Mouse (Mus musculus) myocyte (in vitro differentiated cells): ENCODE results near the gene Zfp580. TPM values are rescaled to one million over a fixed set of nuclear protein-coding genes. Genes with fewer than 3 reads are reported as not detected.
"Not testable (repeated sequence)": the region's sequence is repeated elsewhere in the genome, so short reads cannot be mapped to it uniquely, and the experiment has no call there.

ENCODE experiments used
- H3K27me3 ChIP-seq: one replicate; pipeline ENCODE4 v1.6.1; 2011; ENCODE audit not compliant: control insufficient read depth, insufficient read depth, insufficient read length
- H3K36me3 ChIP-seq: one replicate; pipeline ENCODE4 v1.6.1; 2011; ENCODE audit not compliant: control insufficient read depth, insufficient read depth
- H3K4me2 ChIP-seq: one replicate; pipeline ENCODE4 v1.6.1; 2011; ENCODE audit warnings: low read depth, control low read depth
- H3K4me3 ChIP-seq: one replicate; pipeline ENCODE4 v1.5.1; 2011; ENCODE audit warnings: mild to moderate bottlenecking, control low read depth, moderate library complexity
- H3K79me2 ChIP-seq: one replicate; pipeline ENCODE4 v1.6.1; 2011; ENCODE audit not compliant: control insufficient read depth, insufficient read depth
- H3ac ChIP-seq: one replicate; pipeline ENCODE4 v1.6.1; 2011; ENCODE audit not compliant: control insufficient read depth, insufficient read length
- CEBPB ChIP-seq: IDR thresholded peaks from 2 replicates; pipeline ENCODE4 v1.6.1; 2011; ENCODE audit warnings: mild to moderate bottlenecking, moderate library complexity; ENCODE audit not compliant: poor library complexity, insufficient read depth, severe bottlenecking
- E2F4 ChIP-seq: IDR thresholded peaks from one replicate; pipeline ENCODE4 v1.6.1; 2011; ENCODE audit warnings: mild to moderate bottlenecking, control low read depth, moderate library complexity; ENCODE audit not compliant: insufficient read depth
- MAX ChIP-seq: IDR thresholded peaks from one replicate; pipeline ENCODE4 v1.6.1; 2011; ENCODE audit warnings: low read depth, mild to moderate bottlenecking, control low read depth
- MYOD1 ChIP-seq, 3 experiments: IDR thresholded peaks; one replicate each; pipeline ENCODE4 v1.6.1; 2011; ENCODE audit warnings: control low read depth in 2 of 3, low read depth in 2 of 3, mild to moderate bottlenecking in 2 of 3, moderate library complexity in 1 of 3; ENCODE audit not compliant: insufficient read length in 2 of 3, control insufficient read depth in 1 of 3
- MYOG ChIP-seq, 3 experiments: IDR thresholded peaks; one replicate each; pipeline ENCODE4 v1.6.1; 2011; ENCODE audit warnings: control low read depth in 2 of 3, low read depth in 2 of 3, mild to moderate bottlenecking in 2 of 3; ENCODE audit not compliant: insufficient read length in 2 of 3, control insufficient read depth in 1 of 3, insufficient read depth in 1 of 3
- POLR2A ChIP-seq: IDR thresholded peaks from one replicate; pipeline ENCODE4 v1.6.1; 2011; ENCODE audit warnings: low read depth, mild to moderate bottlenecking, control low read depth, moderate library complexity; ENCODE audit not compliant: insufficient read length
- POLR2AphosphoS2 ChIP-seq: IDR thresholded peaks from one replicate; pipeline ENCODE4 v1.6.1; 2011; ENCODE audit warnings: low read depth, control low read depth; ENCODE audit not compliant: insufficient read length
- REST ChIP-seq: IDR thresholded peaks from one replicate; pipeline ENCODE4 v1.6.1; 2011; ENCODE audit warnings: mild to moderate bottlenecking, control low read depth, moderate library complexity; ENCODE audit not compliant: insufficient read depth, insufficient read length
- SRF ChIP-seq: IDR thresholded peaks from one replicate; pipeline ENCODE4 v1.6.1; 2011; ENCODE audit warnings: low read depth; ENCODE audit not compliant: control insufficient read depth, insufficient read length
- TCF12 ChIP-seq: IDR thresholded peaks from one replicate; pipeline ENCODE4 v1.6.1; 2011; ENCODE audit warnings: mild to moderate bottlenecking, control low read depth; ENCODE audit not compliant: poor library complexity, insufficient read depth, severe bottlenecking
- TCF3 ChIP-seq: IDR thresholded peaks from one replicate; pipeline ENCODE4 v1.6.1; 2011; ENCODE audit warnings: low read depth, control low read depth; ENCODE audit not compliant: insufficient read length
- USF1 ChIP-seq: IDR thresholded peaks from one replicate; pipeline ENCODE4 v1.6.1; 2011; ENCODE audit warnings: low read depth, mild to moderate bottlenecking, control low read depth, moderate library complexity
- polyA plus RNA-seq: library from polyadenylated mRNA; unstranded; fragments of >200 nt; fragmentation: generic; extraction: Trizol; gene quantifications from one replicate; pipeline ENCODE4 v1.2.1, GENCODE M21; 2012; ENCODE audit warnings: missing spikeins

Gene Zfp580
- polyA plus RNA-seq, 1 experiment = 13.1 TPM

DNA sequence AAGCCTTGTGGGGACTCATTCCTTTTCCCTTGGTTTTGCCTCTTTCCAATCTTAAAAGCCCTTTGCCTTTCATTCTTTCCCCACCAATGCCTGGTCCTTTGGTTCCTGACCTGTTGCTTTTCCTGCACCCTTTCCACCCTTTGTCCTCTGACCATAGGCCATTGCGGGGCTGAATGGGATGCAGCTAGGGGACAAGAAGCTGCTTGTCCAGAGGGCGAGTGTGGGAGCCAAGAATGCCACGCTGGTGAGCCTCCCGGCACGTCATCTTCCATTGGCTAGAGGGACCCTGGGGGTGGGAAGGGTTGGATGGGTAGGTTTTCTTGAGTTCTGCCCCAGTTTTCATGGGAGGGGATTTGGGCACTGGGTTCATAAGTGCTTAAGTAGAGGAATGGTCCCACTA is 23.6 kb downstream of the Zfp580 start:
- H3K36me3 ChIP-seq = peaks cover 56% of the 10 kb centered on the region
- H3K79me2 ChIP-seq = peaks cover 44% of the 10 kb centered on the region
- no peak overlapping the region for H3K4me2 ChIP-seq
- H3K27me3 ChIP-seq = no peaks in the 10 kb centered on the region
- no peak for TF ChIP-seq POLR2AphosphoS2
- no peak for TF ChIP-seq REST
- TF ChIP-seq MYOD1 (IDR thresholded peaks at IDR 0.05; ENCODE audit: control insufficient read depth in 1 of 3, insufficient read length in 2 of 3, low read depth in 2 of 3) = no peak
- TF ChIP-seq USF1 = no peak
- TF ChIP-seq TCF3 = no peak
- H3K4me3 ChIP-seq = no peak overlapping the region
- H3ac ChIP-seq = no peak overlapping the region

DNA sequence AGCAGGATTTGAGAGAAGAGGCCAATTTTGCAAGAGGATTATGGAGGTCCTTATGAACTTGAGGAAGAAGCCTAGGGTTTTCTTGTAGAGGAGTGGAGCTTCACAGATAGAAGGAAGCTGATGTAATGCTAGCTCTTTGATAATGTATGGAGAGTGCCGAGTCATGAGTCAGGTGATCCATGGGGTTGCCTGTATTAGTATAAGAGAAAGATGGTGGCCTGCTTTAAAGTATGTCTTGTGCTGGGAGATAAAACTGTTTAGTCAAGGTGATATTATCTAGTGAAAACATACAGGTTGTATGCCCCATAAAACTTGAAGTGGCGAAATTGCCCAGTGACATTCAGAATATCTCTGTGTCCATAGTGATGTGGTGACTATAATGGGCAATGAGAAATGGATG is 25.6 kb downstream of the Zfp580 start:
- Histone ChIP-seq H3ac (no peak overlapping the region), H3K27me3 (no peaks in the 10 kb centered on the region), H3K36me3 (peaks cover 49% of the 10 kb centered on the region), H3K4me2 (no peak overlapping the region), H3K4me3 (no peak overlapping the region), H3K79me2 (peaks cover 41% of the 10 kb centered on the region)
- TF ChIP-seq CEBPB (no peak), POLR2A (no peak), POLR2AphosphoS2 (no peak)

DNA sequence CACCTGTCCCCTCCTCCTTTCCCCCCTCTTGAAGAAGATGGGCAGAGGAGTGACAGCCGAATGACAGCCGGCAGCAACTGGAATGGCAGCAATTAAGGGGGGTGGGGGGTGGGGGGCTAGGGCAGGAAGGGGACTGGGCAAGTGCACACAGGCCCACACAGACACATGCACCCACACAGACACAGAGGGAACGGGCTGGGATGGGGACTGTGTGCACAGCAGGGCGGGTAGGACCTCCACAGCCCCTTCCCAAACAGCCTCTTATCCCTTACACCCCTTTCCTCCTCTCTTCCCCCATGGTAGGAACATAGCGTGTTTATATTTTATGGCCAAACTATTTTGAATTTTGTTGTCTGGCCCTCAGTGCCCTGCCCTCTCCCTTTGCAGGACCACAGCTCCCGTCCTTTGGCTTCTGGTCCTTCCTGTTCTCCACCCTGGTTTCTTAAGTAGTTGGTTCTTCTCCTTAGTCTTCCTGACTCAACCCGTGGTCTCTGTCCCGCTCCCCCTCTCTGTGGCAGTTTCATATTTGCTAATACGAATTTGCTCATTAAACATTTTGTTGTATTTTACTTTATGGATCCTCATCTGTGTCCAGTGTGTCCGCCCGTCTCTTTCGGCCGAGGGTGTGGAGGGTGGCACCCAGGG is 28.1 kb downstream of the Zfp580 start:
- H3K79me2 ChIP-seq = peaks cover 46% of the 10 kb centered on the region
- peaks cover 38% of the 10 kb centered on the region for H3K36me3 ChIP-seq
- H3K27me3 ChIP-seq = not testable (repeated sequence)
- peak overlapping the region; percentile 60 for H3K4me2 ChIP-seq
- H3K4me3 ChIP-seq = peak overlapping the region; percentile 48
- peak overlapping the region; percentile 74 for H3ac ChIP-seq

DNA sequence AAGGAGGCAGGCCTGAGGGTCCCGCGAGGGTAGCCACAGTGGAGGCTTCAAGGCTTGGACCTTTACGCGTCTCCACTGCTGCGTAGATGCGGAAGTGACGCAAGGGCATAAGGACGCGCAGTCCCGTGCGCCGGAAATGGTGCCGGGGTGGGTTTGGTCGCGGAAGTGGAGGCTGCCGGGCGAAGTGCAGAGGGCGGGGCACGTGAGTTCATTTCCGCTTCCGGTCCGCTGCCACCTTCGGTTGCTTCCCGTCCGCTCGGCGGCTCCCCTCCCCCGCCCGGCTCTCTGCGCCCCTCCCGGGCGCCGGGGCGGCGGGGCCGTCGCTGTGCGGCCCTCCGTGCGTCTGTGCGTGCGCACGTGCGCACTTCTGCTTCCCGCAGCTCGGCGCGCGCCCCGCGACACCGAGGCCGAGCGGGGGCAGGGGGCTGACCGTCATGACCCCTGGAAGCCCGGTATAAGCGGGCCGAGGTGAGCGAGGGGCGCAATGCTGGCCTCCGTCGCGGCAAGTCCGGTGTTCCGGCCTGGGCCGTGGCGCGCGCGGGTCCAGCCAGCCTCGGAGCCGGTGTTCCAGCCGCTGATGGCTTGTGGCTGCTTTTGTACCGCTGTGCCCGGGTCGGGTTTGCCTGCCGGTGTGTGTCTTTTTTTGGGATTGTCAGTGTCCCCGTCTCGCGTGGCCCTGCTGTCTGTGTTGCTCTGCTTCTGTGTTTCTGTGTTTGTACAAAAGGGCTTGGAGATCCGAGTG is 28.8 kb downstream of the Zfp580 start, which contains the start of gene Epn1:
TSS of gene Epn1 (plus strand) at position 226 of the 742 bp plus-strand sequence.
- H3ac ChIP-seq = peak within 1 kb of the TSS; percentile 74
- no peaks in the 10 kb centered on the region for H3K27me3 ChIP-seq
- peak within 1 kb of the TSS; percentile 77 for H3K4me2 ChIP-seq
- peak within 1 kb of the TSS; percentile 48 for H3K4me3 ChIP-seq
- peaks cover 53% of the 10 kb centered on the region for H3K79me2 ChIP-seq
- H3K36me3 ChIP-seq = peaks cover 36% of the 10 kb centered on the region
- peak; percentile 100 for TF ChIP-seq POLR2AphosphoS2
- peak; percentile 68 for TF ChIP-seq POLR2A
- TF ChIP-seq TCF3 = no peak
- TF ChIP-seq USF1 = peak; percentile 11
- peak in 1 of 3 experiments; percentile 8 for TF ChIP-seq MYOD1 (IDR thresholded peaks at IDR 0.05; ENCODE audit: control insufficient read depth in 1 of 3, insufficient read length in 2 of 3, low read depth in 2 of 3)

DNA sequence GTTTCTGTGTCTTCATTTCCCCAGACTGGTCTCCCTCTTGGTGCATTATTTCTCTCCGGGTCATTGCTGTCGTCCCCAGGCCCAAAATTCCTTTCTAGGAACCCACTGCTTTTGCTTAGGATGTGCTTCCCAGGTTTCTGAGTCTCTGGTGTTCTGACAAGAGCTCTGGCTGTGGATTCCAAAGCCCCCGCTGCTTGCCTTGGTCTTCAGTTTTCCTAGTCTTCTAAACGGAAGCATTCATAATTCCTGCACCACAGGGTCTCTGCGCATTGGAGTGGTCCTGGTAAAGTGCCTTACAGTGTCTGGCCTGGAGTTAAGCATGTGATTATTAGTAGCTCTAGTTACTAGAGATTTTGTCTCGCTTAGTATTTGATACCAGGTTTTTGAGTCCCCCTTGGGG is 29.5 kb downstream of the Zfp580 start:
- Histone ChIP-seq H3K4me3 (peak overlapping the region; percentile 48), H3K36me3 (peaks cover 36% of the 10 kb centered on the region), H3K4me2 (peak overlapping the region; percentile 77), H3K79me2 (peaks cover 59% of the 10 kb centered on the region), H3ac (peak overlapping the region; percentile 74), H3K27me3 (no peaks in the 10 kb centered on the region)
- TF ChIP-seq MYOD1 (IDR thresholded peaks at IDR 0.05; ENCODE audit: control insufficient read depth in 1 of 3, insufficient read length in 2 of 3, low read depth in 2 of 3) = no peak
- no peak for TF ChIP-seq TCF3
- no peak for TF ChIP-seq POLR2A
- TF ChIP-seq REST = no peak
- no peak for TF ChIP-seq POLR2AphosphoS2
- TF ChIP-seq CEBPB = no peak
- no peak for TF ChIP-seq USF1
- TF ChIP-seq E2F4 = no peak
- no peak for TF ChIP-seq MYOG (IDR thresholded peaks at IDR 0.05; ENCODE audit: control insufficient read depth in 1 of 3, insufficient read depth in 1 of 3, insufficient read length in 2 of 3, low read depth in 2 of 3)
- no peak for TF ChIP-seq MAX
- no peak for TF ChIP-seq TCF12
- TF ChIP-seq SRF = no peak
